Mouse (Mus musculus) heart, embryonic 13.5 days (tissue): ENCODE measurements at regions not wholly inside any gene's neighbourhood (a gene's known extent, or its start where the extent isn't known, plus 50 kb on each side); places are given as distances from the start of the nearest gene placed in this dataset.

Experiments used
- ATAC-seq: fragments of 200-750 bp; cut with Nextera tagmentation; 2 replicates; pipeline ENCODE4 v1.8.0; 2017; ENCODE audit warnings: moderate TSS enrichment; ENCODE audit not compliant: insufficient number of reproducible peaks, low FRiP score, low TSS enrichment; ENCODE audit errors: extremely low read depth
- H3K27ac ChIP-seq: fragments of 300-500 bp; sonication (generic); replicated peaks from 2 replicates; pipeline ENCODE4 v1.5.1; 2015; ENCODE audit warnings: moderate library complexity, mild to moderate bottlenecking, inconsistent platforms
- H3K27me3 ChIP-seq: fragments of 300-500 bp; sonication (generic); replicated peaks from 2 replicates; pipeline ENCODE4 v1.6.1; 2015; ENCODE audit warnings: mild to moderate bottlenecking, inconsistent platforms
- H3K36me3 ChIP-seq: fragments of 300-500 bp; sonication (generic); 2 replicates; pipeline ENCODE4 v1.6.1; 2015; ENCODE audit warnings: mild to moderate bottlenecking, inconsistent platforms
- H3K4me1 ChIP-seq: fragments of 300-500 bp; sonication (generic); 2 replicates; pipeline ENCODE4 v1.6.1; 2015; ENCODE audit warnings: inconsistent platforms
- H3K4me2 ChIP-seq: fragments of 300-500 bp; sonication (generic); 2 replicates; pipeline ENCODE4 v1.6.1; 2015; ENCODE audit warnings: inconsistent platforms, mild to moderate bottlenecking, moderate library complexity
- H3K4me3 ChIP-seq: fragments of 300-500 bp; sonication (generic); 2 replicates; pipeline ENCODE4 v1.5.1; 2015; ENCODE audit warnings: moderate library complexity, mild to moderate bottlenecking, inconsistent platforms
- H3K9ac ChIP-seq: fragments of 300-500 bp; sonication (generic); 2 replicates; pipeline ENCODE4 v1.6.1; 2015; ENCODE audit warnings: inconsistent platforms, mild to moderate bottlenecking, moderate library complexity
- H3K9me3 ChIP-seq: fragments of 300-500 bp; sonication (generic); 2 replicates; pipeline ENCODE4 v1.6.1; 2016; ENCODE audit warnings: inconsistent platforms
- WGBS: fragments of 180-500 bp; shearing (Covaris S2); methylation state at CpG from one replicate; pipeline ENCODE4 v1.1.7; 2015; ENCODE audit warnings: mixed read lengths; 5-methylcytosine and 5-hydroxymethylcytosine counted together

DNA sequence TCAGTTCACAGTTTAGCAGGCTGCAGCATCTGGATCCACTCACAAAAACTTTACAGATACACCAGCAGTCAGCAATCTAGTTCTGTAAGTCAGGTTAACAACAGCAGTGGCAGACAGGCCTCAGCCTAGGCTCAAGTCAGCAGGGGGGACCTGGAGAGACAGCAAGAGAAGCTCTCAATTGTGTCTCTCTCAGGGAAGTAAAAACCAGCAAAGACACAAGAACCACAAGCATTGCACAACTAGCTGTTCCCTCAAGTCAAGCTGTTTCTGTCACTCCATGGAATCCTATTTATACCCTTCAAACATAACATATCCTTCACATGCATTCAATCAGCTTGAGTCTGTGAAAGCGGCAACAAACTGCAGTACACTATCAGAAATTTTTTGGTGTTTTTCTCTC is 76.5 kb upstream of the Trabd2b start:
- no peaks in the 10 kb centered on the region for H3K9me3 ChIP-seq
- H3K4me1 ChIP-seq: no peaks in the 10 kb centered on the region
- 80% methylated on average over 1 of the region's 1 CpGs for WGBS

GRCm38 (mm10) chr4:114331161-114331560 is 75.4 kb upstream of the Trabd2b start:
- Histone ChIP-seq H3K27me3 (0 out of 2 replicates have a peak, but pooled peaks cover 4% of the 10 kb centered on the region), H3K36me3 (no peaks in the 10 kb centered on the region), H3K4me1 (peaks cover 4% of the 10 kb centered on the region), H3K4me2 (no peak overlapping the region), H3K27ac (no peak overlapping the region), H3K4me3 (no peak overlapping the region), H3K9ac (no peak overlapping the region), H3K9me3 (no peaks in the 10 kb centered on the region)
- no peak for ATAC-seq
- 66% methylated on average over 3 of the region's 3 CpGs for WGBS

More for the DNA sequence above, 76.5 kb upstream of the Trabd2b start:
- Histone ChIP-seq H3K27ac (no peak overlapping the region), H3K4me3 (no peak overlapping the region), H3K27me3 (0 out of 2 replicates have a peak, but pooled peaks cover 4% of the 10 kb centered on the region), H3K9ac (no peak overlapping the region), H3K4me2 (no peak overlapping the region), H3K36me3 (no peaks in the 10 kb centered on the region)
- no peak for ATAC-seq

DNA sequence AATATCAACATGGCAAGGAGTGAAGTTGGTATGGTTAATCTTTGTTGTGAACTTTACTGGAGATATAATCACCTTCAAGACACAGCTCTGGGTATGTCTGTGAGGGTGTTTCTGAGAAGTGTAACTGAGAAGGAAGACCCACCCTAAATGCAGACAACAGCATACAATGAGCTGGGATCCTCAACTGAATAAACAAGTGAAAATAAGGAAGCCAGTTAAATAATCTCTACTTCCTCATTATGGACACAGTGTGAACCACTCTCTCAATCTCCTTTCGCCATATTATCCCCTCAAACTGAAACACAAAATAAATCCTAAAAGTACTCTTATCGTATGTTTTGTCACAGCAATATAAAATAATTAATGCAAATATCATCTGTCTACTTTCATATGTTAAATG is 71.7 kb upstream of the Trabd2b start:
- no peaks in the 10 kb centered on the region for H3K36me3 ChIP-seq
- H3K9ac ChIP-seq: no peak overlapping the region
- peaks cover 15% of the 10 kb centered on the region for H3K4me1 ChIP-seq
- no peak for ATAC-seq
- no peak overlapping the region for H3K4me3 ChIP-seq
- H3K27ac ChIP-seq: no peak overlapping the region
- WGBS: 79% methylated on average over 2 of the region's 2 CpGs
- no peaks in the 10 kb centered on the region for H3K9me3 ChIP-seq
- peaks cover 2% of the 10 kb centered on the region; the same call in 1 of the 2 replicates for H3K27me3 ChIP-seq
- H3K4me2 ChIP-seq: no peak overlapping the region

DNA sequence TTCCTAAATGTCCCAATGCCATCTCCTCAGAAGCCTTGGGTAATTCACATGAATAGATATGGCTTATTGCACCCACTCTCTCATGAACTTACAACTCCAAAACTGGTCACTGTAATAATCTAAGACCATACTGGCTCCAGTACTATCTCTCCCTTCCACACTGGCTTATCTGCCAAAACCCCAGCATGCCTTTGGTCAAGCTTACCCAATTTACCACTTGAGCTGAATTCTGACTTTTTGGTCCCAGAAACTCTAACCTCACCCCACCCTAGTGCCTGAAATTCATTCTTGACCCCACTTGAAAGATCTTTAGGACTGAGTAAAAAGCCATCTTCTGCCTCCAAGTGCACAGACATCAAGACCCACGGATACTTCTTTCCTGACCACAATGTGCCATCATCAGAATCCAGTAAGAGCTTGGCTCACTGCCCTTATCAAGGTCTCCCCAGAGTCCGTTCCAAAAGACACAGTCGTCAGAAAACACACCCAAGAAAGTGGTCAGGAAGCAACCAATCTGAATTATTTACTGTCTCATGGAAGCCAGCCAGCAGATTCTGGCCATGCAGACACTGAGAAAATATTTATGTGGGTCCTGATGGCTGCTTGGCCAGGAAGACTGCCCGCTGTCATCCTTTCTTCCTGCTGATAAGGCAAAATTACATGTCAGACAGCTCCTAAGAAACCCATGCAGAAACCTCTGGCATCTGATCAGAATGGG is 70.3 kb upstream of the Trabd2b start:
- H3K4me2 ChIP-seq: no peak overlapping the region
- H3K9ac ChIP-seq: no peak overlapping the region
- H3K4me3 ChIP-seq: no peak overlapping the region
- 31% methylated on average over 4 of the region's 4 CpGs for WGBS
- no peak for ATAC-seq
- H3K36me3 ChIP-seq: no peaks in the 10 kb centered on the region
- peaks cover 15% of the 10 kb centered on the region for H3K4me1 ChIP-seq
- H3K27ac ChIP-seq: no peak overlapping the region
- H3K9me3 ChIP-seq: no peaks in the 10 kb centered on the region
- peaks cover 14% of the 10 kb centered on the region for H3K27me3 ChIP-seq

DNA sequence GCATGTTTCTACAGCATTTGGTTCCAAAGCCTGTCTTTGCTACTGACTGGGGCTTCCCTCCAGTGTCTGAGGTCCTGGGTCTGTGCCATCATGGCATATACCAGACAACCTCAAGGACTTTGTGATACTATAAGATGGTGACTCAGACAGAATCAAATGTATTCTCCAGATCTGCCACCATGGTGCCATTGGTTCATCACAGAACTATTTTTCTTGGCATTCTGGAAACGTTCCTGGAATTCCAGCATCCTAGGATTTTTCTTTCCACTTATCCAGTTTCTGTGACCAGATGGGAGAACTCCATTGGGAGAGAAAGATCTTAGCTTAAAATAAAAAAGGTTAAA is 69.8 kb upstream of the Trabd2b start:
- ATAC-seq: peak; percentile 46; the same call in 1 of the 2 replicates
- no peak overlapping the region for H3K4me3 ChIP-seq
- H3K27me3 ChIP-seq: peaks cover 15% of the 10 kb centered on the region
- H3K27ac ChIP-seq: no peak overlapping the region
- H3K9me3 ChIP-seq: no peaks in the 10 kb centered on the region
- peaks cover 15% of the 10 kb centered on the region for H3K4me1 ChIP-seq
- H3K36me3 ChIP-seq: no peaks in the 10 kb centered on the region
- no peak overlapping the region for H3K9ac ChIP-seq
- no peak overlapping the region for H3K4me2 ChIP-seq
- WGBS: 37% methylated on average over 1 of the region's 1 CpGs

GRCm38 (mm10) chr4:114339793-114340192 is 66.7 kb upstream of the Trabd2b start:
- ATAC-seq: no peak
- WGBS: 40% methylated on average over 5 of the region's 5 CpGs
- Histone ChIP-seq H3K4me2 (no peak overlapping the region), H3K4me3 (no peak overlapping the region), H3K36me3 (no peaks in the 10 kb centered on the region), H3K9ac (no peak overlapping the region), H3K4me1 (peaks cover 15% of the 10 kb centered on the region), H3K27ac (no peak overlapping the region), H3K9me3 (no peaks in the 10 kb centered on the region), H3K27me3 (peaks cover 38% of the 10 kb centered on the region)

DNA sequence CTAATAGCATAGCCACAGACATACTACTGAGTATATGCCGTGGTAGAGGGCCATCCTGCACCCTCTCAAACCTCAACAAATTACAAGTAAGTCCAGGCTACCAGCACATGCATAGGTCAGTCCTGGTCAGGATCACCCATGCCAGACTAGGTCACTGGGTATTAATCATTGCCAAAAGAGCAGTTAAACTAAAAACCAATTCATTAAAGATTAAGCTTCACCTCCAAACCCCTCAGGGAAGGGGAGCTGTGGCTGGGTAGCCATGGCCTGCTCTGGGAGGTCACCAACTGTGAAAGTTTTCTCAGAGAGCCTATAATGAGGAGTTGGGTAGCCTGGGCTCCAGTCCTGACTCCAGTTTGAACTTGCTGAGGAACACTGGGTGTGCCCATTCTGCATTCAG is 61.4 kb upstream of the Trabd2b start:
- Histone ChIP-seq H3K27me3 (peaks cover 72% of the 10 kb centered on the region), H3K9me3 (no peaks in the 10 kb centered on the region)

GRCm38 (mm10) chr4:114346068-114346747 is 60.3 kb upstream of the Trabd2b start:
- no peak overlapping the region for H3K9ac ChIP-seq
- no peak overlapping the region for H3K4me3 ChIP-seq
- 0 out of 2 replicates have a peak, but pooled peaks cover 2% of the 10 kb centered on the region for H3K4me1 ChIP-seq
- no peak for ATAC-seq
- H3K36me3 ChIP-seq: no peaks in the 10 kb centered on the region
- no peaks in the 10 kb centered on the region for H3K9me3 ChIP-seq
- no peak overlapping the region for H3K27ac ChIP-seq
- 0% methylated on average over 2 of the region's 2 CpGs for WGBS
- no peak overlapping the region for H3K4me2 ChIP-seq
- peaks cover 63% of the 10 kb centered on the region for H3K27me3 ChIP-seq

More for the DNA sequence above, 61.4 kb upstream of the Trabd2b start:
- ATAC-seq: no peak
- no peak overlapping the region for H3K27ac ChIP-seq
- WGBS: 41% methylated on average over 1 of the region's 1 CpGs
- H3K4me1 ChIP-seq: 0 out of 2 replicates have a peak, but pooled peaks cover 2% of the 10 kb centered on the region
- H3K4me3 ChIP-seq: no peak overlapping the region
- no peak overlapping the region for H3K4me2 ChIP-seq
- no peak overlapping the region for H3K9ac ChIP-seq
- H3K36me3 ChIP-seq: no peaks in the 10 kb centered on the region

DNA sequence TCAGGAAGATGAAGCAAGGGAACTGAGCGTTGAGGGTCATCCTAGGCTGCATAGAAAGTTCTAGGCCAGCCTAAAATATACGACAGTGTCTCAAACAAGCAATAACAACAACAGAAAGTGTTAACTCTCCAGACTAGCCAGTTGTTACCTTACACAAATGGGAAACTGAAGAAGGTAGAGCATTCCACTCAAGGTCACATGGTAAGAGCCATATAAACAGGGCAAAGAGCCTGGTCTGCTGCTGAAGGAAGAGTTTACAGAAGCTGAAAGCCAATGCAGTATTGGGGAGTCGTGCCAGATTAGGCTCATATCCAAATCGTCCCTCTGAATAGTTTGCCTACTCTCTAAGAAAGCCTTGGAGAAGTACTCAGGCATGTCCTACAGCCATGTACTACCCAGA is 59.6 kb upstream of the Trabd2b start:
- Histone ChIP-seq H3K4me2 (no peak overlapping the region), H3K4me3 (no peak overlapping the region), H3K36me3 (no peaks in the 10 kb centered on the region), H3K9me3 (no peaks in the 10 kb centered on the region), H3K27ac (no peak overlapping the region), H3K27me3 (peaks cover 68% of the 10 kb centered on the region), H3K4me1 (0 out of 2 replicates have a peak, but pooled peaks cover 2% of the 10 kb centered on the region), H3K9ac (no peak overlapping the region)
- 60% methylated on average over 4 of the region's 4 CpGs for WGBS
- no peak for ATAC-seq

DNA sequence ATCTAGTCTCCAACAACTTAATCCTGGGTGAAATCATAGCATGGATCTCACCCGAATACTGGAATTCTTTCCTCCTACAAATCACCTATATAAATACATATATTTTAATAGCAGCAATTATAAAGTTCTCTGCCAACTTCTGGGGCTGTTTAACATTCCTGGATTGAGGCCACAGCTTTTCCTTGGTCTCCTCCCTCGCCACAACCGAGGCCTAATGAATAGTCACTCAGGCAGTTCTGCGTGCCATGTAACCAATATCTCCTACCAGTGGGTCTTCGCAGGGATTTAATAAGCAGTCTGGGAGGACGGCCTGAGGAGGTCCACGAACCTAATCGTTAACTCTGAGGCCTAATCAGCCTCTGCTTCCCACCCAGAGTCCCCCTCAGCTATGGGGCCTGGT is 56.9 kb upstream of the Trabd2b start:
- H3K4me1 ChIP-seq: 0 out of 2 replicates have a peak, but pooled peaks cover 2% of the 10 kb centered on the region
- WGBS: 70% methylated on average over 8 of the region's 8 CpGs
- no peak overlapping the region for H3K9ac ChIP-seq
- no peak overlapping the region for H3K4me3 ChIP-seq
- H3K4me2 ChIP-seq: no peak overlapping the region
- peaks cover 55% of the 10 kb centered on the region for H3K27me3 ChIP-seq
- no peak for ATAC-seq
- no peaks in the 10 kb centered on the region for H3K36me3 ChIP-seq
- H3K27ac ChIP-seq: no peak overlapping the region
- H3K9me3 ChIP-seq: no peaks in the 10 kb centered on the region

DNA sequence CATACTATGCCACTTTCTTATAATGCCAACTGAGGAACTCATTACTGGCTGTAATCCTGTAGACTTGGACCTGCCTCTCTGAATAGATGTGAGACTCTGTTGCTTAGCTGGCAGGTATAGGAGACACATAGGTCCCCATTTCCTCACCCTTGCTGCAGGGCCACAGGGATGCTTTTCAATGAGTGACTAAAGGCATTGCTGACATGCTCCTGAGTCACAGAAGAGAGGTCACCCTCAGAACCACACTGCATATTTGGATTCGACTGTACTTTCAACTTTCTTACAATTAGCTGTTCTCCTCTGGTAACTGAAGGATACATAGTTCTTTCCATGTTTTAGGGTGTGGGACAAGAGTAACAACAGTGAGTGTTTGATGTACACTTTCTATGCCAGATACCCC is 55.2 kb upstream of the Trabd2b start:
- Histone ChIP-seq H3K9me3 (no peaks in the 10 kb centered on the region), H3K4me3 (no peak overlapping the region), H3K27me3 (peaks cover 41% of the 10 kb centered on the region), H3K9ac (no peak overlapping the region), H3K4me2 (no peak overlapping the region), H3K27ac (no peak overlapping the region), H3K36me3 (no peaks in the 10 kb centered on the region), H3K4me1 (peaks cover 9% of the 10 kb centered on the region)
- no peak for ATAC-seq
- WGBS: 69% methylated on average over 1 of the region's 1 CpGs

- 62% methylated on average over 2 of the region's 2 CpGs for WGBS
- no peaks in the 10 kb centered on the region for H3K36me3 ChIP-seq
- H3K4me1 ChIP-seq: peaks cover 27% of the 10 kb centered on the region
- H3K9ac ChIP-seq: no peak overlapping the region
- no peak overlapping the region for H3K4me3 ChIP-seq
- H3K4me2 ChIP-seq: no peak overlapping the region
- no peak for ATAC-seq
- no peaks in the 10 kb centered on the region for H3K9me3 ChIP-seq
- no peak overlapping the region for H3K27ac ChIP-seq
- H3K27me3 ChIP-seq: peaks cover 30% of the 10 kb centered on the region
Measured at GRCm38 (mm10) chr4:114353058-114353457, 53.5 kb upstream of the Trabd2b start.
